Mouse (Mus musculus) fibroblast of lung, adult 2 months (primary cell): Measurements from ENCODE around the gene Nol10.

ENCODE experiments used
- DNase-seq: peaks from one replicate; pipeline ENCODE4 v3.0.0-alpha.2; 2011; ENCODE audit warnings: low read depth

Nol10 gene

DNA sequence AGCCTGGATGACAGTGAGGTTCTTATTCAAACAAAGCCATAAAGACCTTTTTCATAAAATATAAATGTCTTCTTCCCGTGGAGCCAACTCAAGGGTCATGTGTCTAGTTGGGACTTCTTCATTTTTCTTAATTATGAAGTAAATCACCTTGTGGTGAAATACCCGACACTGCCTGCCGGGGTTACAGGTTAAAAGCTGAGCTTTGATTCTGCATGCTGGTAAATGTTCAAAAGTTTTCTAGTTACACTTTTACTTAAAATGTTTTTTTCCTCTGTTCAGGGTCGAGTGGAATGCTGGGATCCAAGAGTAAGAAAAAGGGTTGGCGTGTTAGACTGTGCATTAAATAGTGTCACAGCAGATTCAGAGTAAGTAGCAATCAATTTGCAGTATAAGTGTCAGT, 14.1 kb downstream of the Nol10 start:
- no peak for DNase-seq

DNA sequence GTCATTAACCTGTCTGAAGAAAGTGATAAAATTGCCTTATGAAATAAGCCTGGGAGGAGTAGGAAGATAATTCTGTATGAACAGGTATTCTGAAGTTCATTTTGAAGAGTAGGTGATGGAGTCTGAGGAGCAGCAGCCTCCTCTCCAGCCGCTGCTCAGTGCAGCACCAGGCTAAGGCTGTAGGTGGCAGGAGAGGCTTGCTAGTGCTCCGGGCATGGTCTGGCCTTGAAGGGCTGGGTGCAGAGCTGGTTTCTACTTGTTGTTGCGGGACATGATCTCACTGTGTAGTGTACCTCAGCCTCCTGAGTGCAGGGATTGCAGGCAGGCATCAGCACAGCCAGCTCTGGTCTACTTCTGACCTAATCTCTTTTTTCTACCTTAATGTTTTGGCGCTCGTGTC, 18.7 kb downstream of the Nol10 start:
- no peak for DNase-seq

- no peak for DNase-seq
Observed at GRCm38 (mm10) chr12:17369111-17369510, 20.9 kb downstream of the Nol10 start.

GRCm38 (mm10) chr12:17369551-17370325, 21.5 kb downstream of the Nol10 start:
- DNase-seq = no peak

- no peak for DNase-seq
Observed at GRCm38 (mm10) chr12:17371589-17372235, 23.5 kb downstream of the Nol10 start.

GRCm38 (mm10) chr12:17372696-17373095, 24.4 kb downstream of the Nol10 start:
- no peak for DNase-seq

DNA sequence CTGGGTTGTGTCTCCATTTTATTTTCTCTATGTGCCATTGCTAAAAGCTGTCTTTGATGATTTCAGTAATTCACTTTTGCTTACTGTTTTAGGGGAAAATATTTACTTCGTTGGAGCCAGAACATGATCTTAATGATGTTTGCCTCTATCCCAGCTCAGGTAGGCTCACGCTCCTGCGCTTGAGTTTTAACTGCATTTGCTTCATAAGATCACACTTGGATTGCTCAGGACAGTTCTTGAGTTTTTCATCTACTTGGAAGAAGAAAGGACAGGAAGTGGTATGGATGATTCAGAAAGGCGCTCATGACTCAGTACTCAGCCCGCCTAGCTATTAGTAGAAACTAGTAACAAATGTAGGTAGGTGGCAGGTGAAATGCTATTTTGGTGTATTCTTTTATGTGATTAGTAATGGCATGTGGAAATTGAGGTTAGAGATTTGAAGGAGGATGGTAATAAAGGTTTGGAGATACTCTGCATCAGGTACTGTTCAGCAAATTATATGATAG, 25.3 kb downstream of the Nol10 start:
- DNase-seq = no peak

- no peak for DNase-seq
Observed at GRCm38 (mm10) chr12:17375243-17375642, 27.0 kb downstream of the Nol10 start.

DNA sequence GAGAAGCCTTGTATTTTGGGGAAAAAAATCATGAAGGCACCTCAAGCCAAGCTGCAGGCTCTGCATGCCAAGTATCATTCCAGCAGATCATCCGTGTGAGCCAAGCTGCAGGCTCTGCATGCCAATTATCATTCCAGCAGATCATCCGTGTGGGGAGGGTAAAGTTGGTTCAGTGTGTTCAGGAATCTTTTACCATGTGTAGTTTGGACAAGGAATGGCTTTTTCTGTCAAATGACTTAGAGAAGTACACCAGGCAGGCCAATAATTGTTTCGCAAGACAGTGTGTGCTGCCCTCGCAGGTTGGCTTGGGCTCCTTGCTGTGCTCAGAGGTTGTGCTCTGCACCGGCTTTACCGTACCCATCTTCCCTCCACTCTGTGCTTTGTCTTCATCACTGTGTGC, 28.3 kb downstream of the Nol10 start:
- DNase-seq = no peak

- no peak for DNase-seq
Observed at GRCm38 (mm10) chr12:17380991-17381390, 32.7 kb downstream of the Nol10 start.

DNA sequence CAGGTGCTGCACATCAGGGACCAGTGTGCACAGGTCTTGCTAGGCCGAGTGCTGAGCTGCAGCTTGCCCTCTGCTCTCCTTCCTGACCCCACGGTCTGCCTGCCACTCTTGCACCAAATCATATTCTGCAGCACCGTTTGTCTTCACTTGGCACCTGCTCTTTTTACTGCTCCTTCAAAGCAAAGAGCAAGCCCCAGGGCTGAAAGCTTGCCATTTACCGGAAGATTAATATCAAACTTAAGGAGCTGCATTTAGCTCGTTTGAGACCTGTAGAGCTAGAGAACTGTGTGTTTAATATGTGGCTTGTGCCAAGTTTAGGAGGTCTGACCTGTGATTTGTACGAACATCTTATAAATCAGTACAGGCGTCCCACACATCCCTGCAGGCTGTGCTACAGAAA, 34.5 kb downstream of the Nol10 start:
- no peak for DNase-seq

DNA sequence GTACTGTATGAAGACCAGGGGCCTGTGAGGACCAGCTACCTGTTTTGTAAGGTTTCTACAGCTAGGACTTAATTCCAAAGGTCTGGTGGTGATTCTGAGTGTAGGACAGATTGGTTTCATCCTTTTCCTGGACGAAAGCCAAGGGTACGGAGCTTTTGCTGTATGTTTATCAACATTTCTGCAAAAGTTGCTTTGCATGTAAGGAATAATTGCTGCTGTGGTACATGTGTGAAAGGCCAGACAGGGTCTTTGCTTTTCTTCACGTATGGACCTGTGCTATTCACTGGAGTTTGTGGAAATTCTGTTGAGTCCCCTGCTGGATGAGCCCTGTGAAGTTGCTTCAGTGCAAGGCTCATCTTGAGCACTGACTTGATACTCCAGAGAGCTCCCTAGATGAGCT, 38.6 kb downstream of the Nol10 start:
- no peak for DNase-seq

- DNase-seq = no peak
Observed at GRCm38 (mm10) chr12:17387332-17388135, 39.3 kb downstream of the Nol10 start.

GRCm38 (mm10) chr12:17388136-17388437, 39.8 kb downstream of the Nol10 start:
- DNase-seq = no peak

GRCm38 (mm10) chr12:17390036-17390435, 41.8 kb downstream of the Nol10 start:
- DNase-seq = no peak

- DNase-seq = no peak
Observed at GRCm38 (mm10) chr12:17390510-17390909, 42.3 kb downstream of the Nol10 start.

DNA sequence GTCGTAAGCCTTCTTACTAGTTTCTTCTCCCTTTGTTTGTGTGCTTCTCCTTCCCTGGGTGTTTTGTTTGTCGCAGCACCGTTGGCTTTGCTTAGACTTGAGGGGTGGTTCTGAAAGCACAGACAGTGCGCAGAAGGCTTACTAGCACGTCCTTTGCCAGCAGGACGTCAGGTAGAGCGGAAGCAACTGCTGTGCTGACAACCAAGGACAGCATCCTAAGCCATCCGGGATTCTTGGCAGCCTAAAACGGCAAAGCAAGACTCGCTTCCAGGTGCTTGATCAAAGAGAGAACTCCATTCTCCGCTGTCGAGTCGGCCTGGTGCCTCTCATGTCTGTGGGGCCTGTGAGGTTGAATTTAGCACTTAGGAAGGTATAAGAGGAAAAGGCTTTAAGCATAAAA, 44.9 kb downstream of the Nol10 start:
- no peak for DNase-seq

DNA sequence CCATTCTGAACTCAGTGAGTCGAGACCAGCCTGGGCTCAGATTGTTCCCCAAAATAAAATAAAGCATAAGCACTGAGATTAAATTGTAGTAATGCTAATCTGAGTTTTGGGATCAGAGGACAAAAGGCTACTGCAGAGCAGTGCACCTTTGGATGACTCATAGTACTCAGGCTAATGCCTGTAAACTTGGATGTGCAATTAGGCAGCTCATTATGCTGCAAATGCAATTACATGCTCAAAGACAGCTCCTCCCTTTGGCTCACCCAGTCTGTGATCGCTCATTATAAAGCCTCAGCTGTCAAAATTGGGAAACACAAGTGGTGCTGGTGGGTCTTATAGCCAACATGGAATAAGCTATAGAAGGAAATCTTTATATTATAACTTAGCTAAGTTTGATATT, 48.9 kb downstream of the Nol10 start:
- DNase-seq = no peak

GRCm38 (mm10) chr12:17401419-17401818, 53.2 kb downstream of the Nol10 start:
- no peak for DNase-seq

- DNase-seq = no peak
Observed at GRCm38 (mm10) chr12:17402116-17402515, 53.9 kb downstream of the Nol10 start.

- DNase-seq = no peak
Observed at GRCm38 (mm10) chr12:17403998-17404397, 55.7 kb downstream of the Nol10 start.

GRCm38 (mm10) chr12:17406825-17407224, 58.6 kb downstream of the Nol10 start:
- no peak for DNase-seq

GRCm38 (mm10) chr12:17408312-17408711, 60.1 kb downstream of the Nol10 start:
- no peak for DNase-seq
